Mouse (Mus musculus): ENCODE data around the gene Pus1. TPM values are rescaled to one million over a fixed set of nuclear protein-coding genes. Genes with fewer than 3 reads are reported as not detected.

Pus1 gene
- polyA plus RNA-seq (2014; fragmentation: Nextera tagmentation; extraction: Ambion mirVana) = 20.2 and 21.9 TPM in 2 replicates

DNA sequence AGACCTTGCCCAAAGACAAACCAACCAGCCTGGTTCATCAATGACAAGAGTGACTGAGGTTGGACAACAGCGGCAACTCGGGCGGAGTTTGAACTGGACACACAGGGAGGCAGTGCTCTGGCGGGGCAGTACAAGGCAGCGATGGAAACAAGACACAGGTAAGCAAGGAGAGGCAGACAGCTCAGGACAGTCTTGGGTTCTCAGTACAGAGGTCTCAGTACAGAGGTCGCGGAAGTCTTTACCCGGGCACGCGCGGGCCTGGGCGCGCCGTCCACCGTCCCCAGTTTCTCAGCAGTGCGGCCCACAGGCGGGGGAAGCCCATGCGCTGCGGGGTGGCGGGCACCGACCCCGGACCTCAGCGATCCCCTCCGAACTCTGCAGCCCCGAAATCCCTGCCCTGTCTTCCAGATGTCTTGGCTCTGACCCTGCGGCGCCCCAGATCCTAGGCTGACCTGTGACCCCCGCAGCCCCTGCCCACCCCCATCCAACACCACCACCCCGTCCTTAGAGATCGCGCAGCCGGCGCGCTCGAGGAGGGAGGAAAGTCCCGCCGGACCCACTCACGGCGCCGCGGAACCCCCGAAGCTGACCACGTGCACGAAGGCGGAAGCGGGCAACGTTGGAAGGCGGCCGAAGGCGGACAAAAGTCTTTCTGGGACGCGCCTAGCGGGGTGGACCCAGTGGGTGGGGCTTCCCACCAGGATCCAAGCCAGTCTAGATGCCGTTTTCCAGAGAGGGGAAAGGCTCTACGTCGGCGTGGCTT lies at the start of gene Pus1:
Pus1 (minus strand) TSS at position 662 of the 763 bp plus-strand sequence.
- ATAC-seq (ENCODE audit: insufficient number of reproducible peaks, insufficient read depth, low FRiP score, low read depth) = peak; percentile 90
- WGBS = under 1% methylated on average over 57 of the region's 57 CpGs
- Histone ChIP-seq H3K9ac (replicated peaks; ENCODE audit: low read depth, low read length) (peak within 1 kb of the TSS; percentile 77), H3K4me1 (ENCODE audit: control insufficient read depth, insufficient read depth, low read length) (peaks cover 8% of the 10 kb centered on the region; the same call in 1 of the 2 replicates), H3K9me3 (ENCODE audit: control insufficient read depth, low read depth, low read length) (no peaks in the 10 kb centered on the region), H3K27me3 (ENCODE audit: control insufficient read depth, insufficient read depth, low read length) (no peaks in the 10 kb centered on the region), H3K36me3 (ENCODE audit: control insufficient read depth, insufficient read depth, low read length) (peaks cover 20% of the 10 kb centered on the region), H3K4me2 (replicated peaks; ENCODE audit: low read depth, low read length) (peak within 1 kb of the TSS; percentile 81), H3K27ac (ENCODE audit: low read length) (peak within 1 kb of the TSS; percentile 27; the same call in 1 of the 2 replicates), H3K4me3 (ENCODE audit: low read depth, low read length) (peak within 1 kb of the TSS; percentile 82)

DNA sequence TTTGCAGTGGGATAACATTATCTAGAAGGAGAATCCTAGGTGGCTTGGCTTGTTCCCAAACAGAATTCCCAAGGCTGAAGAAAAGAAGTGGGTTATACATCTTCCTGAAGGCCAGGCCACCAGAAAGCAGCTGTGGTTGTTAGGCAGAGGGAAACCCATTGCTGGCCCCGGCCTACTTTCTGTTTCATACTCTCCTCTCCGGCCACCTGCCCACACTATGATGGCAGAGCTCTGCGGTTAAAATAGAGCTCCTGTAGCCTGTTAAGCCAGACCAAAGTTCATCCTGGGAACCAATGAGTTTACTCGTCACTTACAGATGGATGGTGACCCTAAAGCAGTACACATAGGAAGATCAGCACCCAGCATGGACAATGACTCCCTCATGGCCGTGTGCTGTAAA lies 47.1 kb upstream of the Pus1 start:
- no peak overlapping the region for H3K4me3 ChIP-seq (ENCODE audit: low read depth, low read length)
- ATAC-seq (ENCODE audit: insufficient number of reproducible peaks, insufficient read depth, low FRiP score, low read depth) = no peak
- WGBS = 82% methylated on average over 5 of the region's 5 CpGs
- no peak overlapping the region for H3K4me2 ChIP-seq (replicated peaks; ENCODE audit: low read depth, low read length)
- H3K27ac ChIP-seq (ENCODE audit: low read length) = peak overlapping the region; percentile 40; the same call in 1 of the 2 replicates
- no peaks in the 10 kb centered on the region; the same call in 1 of the 2 replicates for H3K36me3 ChIP-seq (ENCODE audit: control insufficient read depth, insufficient read depth, low read length)
- no peak overlapping the region for H3K9ac ChIP-seq (replicated peaks; ENCODE audit: low read depth, low read length)
- no peaks in the 10 kb centered on the region for H3K9me3 ChIP-seq (ENCODE audit: control insufficient read depth, low read depth, low read length)
- H3K27me3 ChIP-seq (ENCODE audit: control insufficient read depth, insufficient read depth, low read length) = no peaks in the 10 kb centered on the region
- H3K4me1 ChIP-seq (ENCODE audit: control insufficient read depth, insufficient read depth, low read length) = no peaks in the 10 kb centered on the region

DNA sequence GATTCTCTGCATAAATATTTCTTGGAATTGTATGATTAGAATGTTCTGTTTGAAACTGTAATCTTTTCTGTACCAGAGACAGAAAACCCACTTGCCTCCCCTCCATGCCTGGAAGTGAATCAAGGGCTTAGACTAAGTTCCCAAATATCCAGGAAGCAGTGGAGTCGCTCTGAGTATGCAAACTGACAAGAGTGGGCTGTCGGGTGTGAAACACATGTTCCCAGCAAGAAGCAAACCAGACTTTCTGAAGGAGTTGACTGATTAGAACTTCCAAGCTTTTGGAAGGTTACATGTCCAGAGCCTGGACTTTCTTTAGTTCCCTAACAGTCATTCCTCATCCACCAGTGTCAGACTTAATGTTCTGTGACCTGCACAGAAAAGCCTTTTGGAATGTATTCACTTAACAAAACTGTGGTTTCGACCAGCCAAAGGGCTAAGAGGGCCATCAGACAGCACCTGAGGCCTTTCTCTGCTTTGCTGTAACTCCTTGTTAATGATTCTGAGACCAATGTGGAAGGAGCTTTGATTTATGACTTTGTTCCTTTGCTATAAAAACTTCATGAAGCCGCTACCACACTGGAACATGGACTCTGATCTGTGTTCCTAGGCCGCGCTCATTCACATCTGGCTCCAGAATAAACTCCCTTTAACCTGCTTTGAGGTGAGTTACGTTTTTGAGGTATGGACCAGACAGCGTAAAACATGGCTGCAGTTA lies 46.5 kb upstream of the Pus1 start:
- 68% methylated on average over 8 of the region's 8 CpGs for WGBS
- H3K4me2 ChIP-seq (replicated peaks; ENCODE audit: low read depth, low read length) = no peak overlapping the region
- no peaks in the 10 kb centered on the region; the same call in 1 of the 2 replicates for H3K36me3 ChIP-seq (ENCODE audit: control insufficient read depth, insufficient read depth, low read length)
- no peak overlapping the region for H3K9ac ChIP-seq (replicated peaks; ENCODE audit: low read depth, low read length)
- ATAC-seq (ENCODE audit: insufficient number of reproducible peaks, insufficient read depth, low FRiP score, low read depth) = no peak
- peak overlapping the region; percentile 40; the same call in 1 of the 2 replicates for H3K27ac ChIP-seq (ENCODE audit: low read length)
- no peak overlapping the region for H3K4me3 ChIP-seq (ENCODE audit: low read depth, low read length)
- H3K9me3 ChIP-seq (ENCODE audit: control insufficient read depth, low read depth, low read length) = no peaks in the 10 kb centered on the region
- H3K27me3 ChIP-seq (ENCODE audit: control insufficient read depth, insufficient read depth, low read length) = no peaks in the 10 kb centered on the region
- H3K4me1 ChIP-seq (ENCODE audit: control insufficient read depth, insufficient read depth, low read length) = no peaks in the 10 kb centered on the region

DNA sequence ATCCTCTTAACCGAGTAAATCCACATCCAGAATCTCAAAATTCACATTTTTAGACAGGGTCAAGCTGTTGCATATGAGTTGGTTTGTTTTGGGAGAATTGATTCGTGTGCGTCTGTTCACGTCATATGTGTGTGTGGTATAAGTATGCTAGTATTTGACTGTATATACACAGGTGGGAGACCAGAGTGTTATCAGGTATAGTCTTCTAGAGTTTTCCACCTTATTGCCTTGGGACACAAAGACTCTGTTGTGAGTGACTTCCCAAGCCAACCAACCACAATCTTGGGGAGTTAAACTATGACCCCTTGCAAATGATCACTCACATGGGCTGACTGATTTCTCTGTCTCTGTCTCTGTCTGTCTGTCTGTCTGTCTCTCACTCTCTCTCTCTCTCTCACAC lies 44.0 kb upstream of the Pus1 start:
- H3K36me3 ChIP-seq (ENCODE audit: control insufficient read depth, insufficient read depth, low read length) = no peaks in the 10 kb centered on the region; the same call in 1 of the 2 replicates
- H3K4me2 ChIP-seq (replicated peaks; ENCODE audit: low read depth, low read length) = no peak overlapping the region
- 79% methylated on average over 4 of the region's 4 CpGs for WGBS
- no peaks in the 10 kb centered on the region for H3K27me3 ChIP-seq (ENCODE audit: control insufficient read depth, insufficient read depth, low read length)
- H3K27ac ChIP-seq (ENCODE audit: low read length) = no peak overlapping the region
- no peaks in the 10 kb centered on the region for H3K9me3 ChIP-seq (ENCODE audit: control insufficient read depth, low read depth, low read length)
- H3K4me1 ChIP-seq (ENCODE audit: control insufficient read depth, insufficient read depth, low read length) = no peaks in the 10 kb centered on the region
- no peak for ATAC-seq (ENCODE audit: insufficient number of reproducible peaks, insufficient read depth, low FRiP score, low read depth)
- H3K9ac ChIP-seq (replicated peaks; ENCODE audit: low read depth, low read length) = no peak overlapping the region
- no peak overlapping the region for H3K4me3 ChIP-seq (ENCODE audit: low read depth, low read length)

DNA sequence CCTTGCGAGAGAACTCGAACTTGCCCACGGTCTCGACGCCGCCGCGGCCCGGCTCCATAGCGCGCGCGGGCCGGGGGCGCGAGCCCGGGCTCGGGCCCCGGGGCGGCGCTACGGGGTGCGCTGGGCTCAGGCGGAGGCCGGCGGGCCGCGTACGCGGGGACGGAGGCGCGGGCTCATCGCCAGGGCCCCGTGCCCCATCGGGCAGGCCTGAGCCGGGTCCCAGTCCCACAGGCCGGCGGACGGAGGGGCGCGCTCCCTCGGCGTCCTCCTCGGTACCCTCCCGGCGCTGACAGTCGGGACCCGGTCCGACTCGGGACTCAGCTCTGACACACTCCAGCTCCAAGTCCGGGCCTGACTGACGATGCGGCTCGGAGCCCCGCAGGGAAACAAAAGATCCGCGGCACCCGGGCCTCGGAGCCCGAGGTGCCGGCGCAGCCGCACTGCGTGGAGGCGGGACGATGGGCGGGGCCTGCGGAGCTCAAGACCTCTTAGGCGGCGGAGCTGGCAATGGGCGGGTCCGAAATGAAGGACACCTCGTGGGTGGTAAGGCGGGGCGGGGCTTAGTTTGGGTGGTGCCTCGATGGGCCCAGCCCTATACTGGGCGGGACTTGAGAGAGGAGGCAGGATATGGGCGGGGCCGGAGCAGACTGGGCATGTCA lies 29.3 kb upstream of the Pus1 start, which contains the start of gene Ulk1:
Ulk1 (minus strand) TSS at position 431 of the 659 bp plus-strand sequence.
- Histone ChIP-seq H3K36me3 (ENCODE audit: control insufficient read depth, insufficient read depth, low read length) (peaks cover 10% of the 10 kb centered on the region; the same call in 1 of the 2 replicates), H3K4me2 (replicated peaks; ENCODE audit: low read depth, low read length) (peak within 1 kb of the TSS; percentile 96), H3K27ac (ENCODE audit: low read length) (peak within 1 kb of the TSS; percentile 89), H3K9me3 (ENCODE audit: control insufficient read depth, low read depth, low read length) (no peaks in the 10 kb centered on the region), H3K4me1 (ENCODE audit: control insufficient read depth, insufficient read depth, low read length) (peaks cover 13% of the 10 kb centered on the region), H3K9ac (replicated peaks; ENCODE audit: low read depth, low read length) (peak within 1 kb of the TSS; percentile 89), H3K4me3 (ENCODE audit: low read depth, low read length) (peak within 1 kb of the TSS; percentile 79), H3K27me3 (ENCODE audit: control insufficient read depth, insufficient read depth, low read length) (no peaks in the 10 kb centered on the region)
- under 1% methylated on average over 69 of the region's 80 CpGs for WGBS
- peak; percentile 96 for ATAC-seq (ENCODE audit: insufficient number of reproducible peaks, insufficient read depth, low FRiP score, low read depth)

DNA sequence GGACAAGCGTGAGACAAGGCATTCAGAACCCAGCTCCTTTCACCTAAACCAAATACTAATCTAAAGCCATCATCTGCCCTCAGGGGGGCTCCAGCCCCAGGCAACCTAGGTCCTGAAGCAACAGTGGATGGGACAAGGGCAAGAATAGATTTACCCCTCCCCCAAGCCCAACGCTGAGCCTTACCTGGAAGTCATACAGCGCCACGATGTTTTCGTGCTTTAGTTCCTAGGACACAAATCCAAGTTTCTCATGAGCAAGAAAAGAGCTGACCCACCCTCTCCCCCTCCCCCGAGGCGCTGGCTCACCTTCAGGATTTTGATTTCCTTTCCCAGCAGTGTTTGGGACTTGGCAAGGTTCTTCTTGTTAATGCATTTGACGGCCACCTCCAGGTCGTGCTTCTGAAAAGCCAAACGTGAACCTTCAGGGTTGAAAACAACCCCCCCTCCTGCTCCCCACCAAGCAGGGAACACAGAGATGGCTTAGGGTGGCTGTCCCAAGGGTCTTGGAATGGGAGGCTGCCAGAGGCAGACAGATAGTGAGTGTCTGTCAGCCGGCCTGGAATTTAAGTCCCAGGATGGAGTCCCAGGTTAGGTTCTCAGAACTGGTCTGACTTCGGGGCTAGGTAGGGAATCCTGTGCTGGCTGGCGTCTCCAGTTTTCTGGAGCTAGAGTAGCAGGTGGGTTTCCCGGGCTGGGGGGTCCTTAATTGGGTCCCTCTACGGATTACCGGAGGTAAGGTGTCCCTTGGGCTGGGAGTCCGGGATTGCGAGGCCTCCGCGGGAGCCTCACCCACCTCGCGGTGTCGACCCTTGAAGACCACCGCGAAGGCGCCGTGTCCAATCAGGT lies 28.6 kb upstream of the Pus1 start:
- Histone ChIP-seq H3K4me2 (replicated peaks; ENCODE audit: low read depth, low read length) (peak overlapping the region; percentile 96), H3K27ac (ENCODE audit: low read length) (peak overlapping the region; percentile 89), H3K36me3 (ENCODE audit: control insufficient read depth, insufficient read depth, low read length) (peaks cover 10% of the 10 kb centered on the region; the same call in 1 of the 2 replicates), H3K4me1 (ENCODE audit: control insufficient read depth, insufficient read depth, low read length) (peaks cover 13% of the 10 kb centered on the region), H3K4me3 (ENCODE audit: low read depth, low read length) (peak overlapping the region; percentile 79), H3K27me3 (ENCODE audit: control insufficient read depth, insufficient read depth, low read length) (no peaks in the 10 kb centered on the region), H3K9me3 (ENCODE audit: control insufficient read depth, low read depth, low read length) (no peaks in the 10 kb centered on the region), H3K9ac (replicated peaks; ENCODE audit: low read depth, low read length) (peak overlapping the region; percentile 89)
- 1% methylated on average over 27 of the region's 27 CpGs for WGBS
- ATAC-seq (ENCODE audit: insufficient number of reproducible peaks, insufficient read depth, low FRiP score, low read depth) = no peak

DNA sequence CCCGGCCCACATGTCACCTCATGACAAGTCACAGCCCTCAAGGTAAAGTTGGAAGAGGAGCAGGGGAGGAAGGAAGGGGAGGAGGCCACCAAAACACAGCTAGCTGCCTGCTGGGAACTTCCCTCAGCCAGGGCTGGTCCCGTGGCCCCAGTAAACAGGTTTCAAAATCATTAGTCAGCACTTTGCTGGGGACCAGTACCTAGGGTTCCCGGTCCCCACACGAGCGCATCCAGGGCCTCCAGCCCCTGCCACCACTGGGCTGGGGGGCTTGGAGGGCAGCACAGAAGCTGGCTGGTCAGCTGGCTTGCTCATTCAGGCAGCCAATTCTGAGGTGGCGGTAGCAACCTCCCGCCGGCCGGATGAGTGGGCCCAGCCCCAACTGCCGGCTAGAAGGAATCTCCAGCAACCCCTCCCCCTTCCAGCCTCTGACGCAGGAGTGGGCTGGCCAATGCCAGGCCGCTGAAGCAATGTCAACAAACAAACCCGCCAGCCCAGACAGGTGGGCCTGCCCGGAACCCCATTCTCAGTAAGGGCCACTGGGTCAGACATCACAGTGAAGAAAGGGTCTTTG lies 27.7 kb upstream of the Pus1 start:
- Histone ChIP-seq H3K4me1 (ENCODE audit: control insufficient read depth, insufficient read depth, low read length) (peaks cover 13% of the 10 kb centered on the region), H3K27ac (ENCODE audit: low read length) (peak overlapping the region; percentile 4; the same call in 1 of the 2 replicates), H3K36me3 (ENCODE audit: control insufficient read depth, insufficient read depth, low read length) (peaks cover 10% of the 10 kb centered on the region; the same call in 1 of the 2 replicates), H3K4me2 (replicated peaks; ENCODE audit: low read depth, low read length) (peak overlapping the region; percentile 96), H3K9ac (replicated peaks; ENCODE audit: low read depth, low read length) (peak overlapping the region; percentile 89), H3K4me3 (ENCODE audit: low read depth, low read length) (peak overlapping the region; percentile 79), H3K9me3 (ENCODE audit: control insufficient read depth, low read depth, low read length) (no peaks in the 10 kb centered on the region), H3K27me3 (ENCODE audit: control insufficient read depth, insufficient read depth, low read length) (no peaks in the 10 kb centered on the region)
- ATAC-seq (ENCODE audit: insufficient number of reproducible peaks, insufficient read depth, low FRiP score, low read depth) = peak; percentile 63; the same call in 1 of the 2 replicates
- 2% methylated on average over 14 of the region's 14 CpGs for WGBS
